Mouse (Mus musculus): ENCODE results near the gene Insr.

DNA sequence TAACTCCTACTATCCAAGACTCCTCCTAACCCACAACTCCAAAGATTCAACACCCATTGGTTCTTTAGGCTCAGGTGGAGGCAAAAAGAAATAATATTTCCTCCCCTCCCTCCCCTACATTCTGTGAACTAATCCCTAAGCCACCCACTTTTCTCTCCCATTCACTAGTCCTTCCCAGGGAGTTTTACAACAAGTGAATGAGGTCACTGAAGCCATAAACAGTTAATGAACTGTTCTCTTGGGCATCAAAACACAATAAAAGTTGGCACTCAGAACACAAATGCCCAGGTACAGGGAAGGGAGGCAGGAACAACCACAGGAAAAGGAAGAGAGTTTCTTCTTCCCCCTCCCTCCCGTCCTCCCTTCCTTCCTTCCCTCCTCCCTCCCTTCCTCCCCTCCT is 24.1 kb downstream of the Insr start:
- TF ChIP-seq CTCF (IDR thresholded peaks at IDR 0.05; ENCODE audit: low read depth) (no peak), EP300 (IDR thresholded peaks at IDR 0.05; ENCODE audit: low read depth) (no peak)
